Mouse (Mus musculus) midbrain, embryonic 16.5 days (tissue): Measurements from ENCODE around the gene Tcl1. TPM values are rescaled to one million over a fixed set of nuclear protein-coding genes. Genes with fewer than 3 reads are reported as not detected.
A peak's percentile ranks its signal among the peaks of the same experiment; 100 is the strongest.
"Not testable (repeated sequence)": the region's sequence is repeated elsewhere in the genome, so short reads cannot be mapped to it uniquely, and the experiment has no call there.

ENCODE experiments used
- ATAC-seq: fragments of 200-750 bp; cut with Nextera tagmentation; 2 replicates; pipeline ENCODE4 v1.8.0; 2017; ENCODE audit warnings: moderate TSS enrichment
- H3K27ac ChIP-seq: fragments of 300-500 bp; sonication (generic); 2 replicates; pipeline ENCODE4 v1.5.1; 2014; ENCODE audit warnings: mild to moderate bottlenecking, low read length, mixed read lengths
- H3K27me3 ChIP-seq: fragments of 300-500 bp; sonication (generic); 2 replicates; pipeline ENCODE4 v1.6.1; 2014; ENCODE audit warnings: low read depth, low read length, mixed read lengths; ENCODE audit not compliant: control insufficient read depth, insufficient read depth
- H3K36me3 ChIP-seq: fragments of 300-500 bp; sonication (generic); 2 replicates; pipeline ENCODE4 v1.6.1; 2014; ENCODE audit warnings: mild to moderate bottlenecking, low read length, moderate library complexity, mixed read lengths; ENCODE audit not compliant: control insufficient read depth, insufficient read depth
- H3K4me1 ChIP-seq: fragments of 300-500 bp; sonication (generic); 2 replicates; pipeline ENCODE4 v1.6.1; 2014; ENCODE audit warnings: mild to moderate bottlenecking, low read length, mixed read lengths; ENCODE audit not compliant: control insufficient read depth, insufficient read depth
- H3K4me2 ChIP-seq: fragments of 300-500 bp; sonication (generic); 2 replicates; pipeline ENCODE4 v1.6.1; 2014; ENCODE audit warnings: mild to moderate bottlenecking, low read length, mixed read lengths
- H3K4me3 ChIP-seq: fragments of 300-500 bp; sonication (generic); 2 replicates; pipeline ENCODE4 v1.5.1; 2014; ENCODE audit warnings: low read depth, mild to moderate bottlenecking, low read length, moderate library complexity, mixed read lengths
- H3K9ac ChIP-seq: fragments of 300-500 bp; sonication (generic); 2 replicates; pipeline ENCODE4 v1.6.1; 2014; ENCODE audit warnings: low read depth, low read length, mixed read lengths
- H3K9me3 ChIP-seq: fragments of 300-500 bp; sonication (generic); replicated peaks from 2 replicates; pipeline ENCODE4 v1.6.1; 2014; ENCODE audit warnings: mild to moderate bottlenecking, low read length, mixed read lengths; ENCODE audit not compliant: control insufficient read depth, poor library complexity, severe bottlenecking
- WGBS: fragments of 180-500 bp; shearing (Covaris S2); extraction: QIAGEN DNeasy Blood & Tissue Kit; methylation state at CpG from one replicate; pipeline ENCODE4 v1.1.7; 2014; 5-methylcytosine and 5-hydroxymethylcytosine counted together
- polyA plus RNA-seq: library from polyadenylated mRNA; unstranded; fragments of >200 nt; fragmentation: Nextera tagmentation; extraction: Ambion mirVana; gene quantifications from 2 replicates; pipeline ENCODE4 v1.2.1, GENCODE M21; 2015

Tcl1 gene
- polyA plus RNA-seq, 1 experiment from 2014 or later, result not detected

DNA sequence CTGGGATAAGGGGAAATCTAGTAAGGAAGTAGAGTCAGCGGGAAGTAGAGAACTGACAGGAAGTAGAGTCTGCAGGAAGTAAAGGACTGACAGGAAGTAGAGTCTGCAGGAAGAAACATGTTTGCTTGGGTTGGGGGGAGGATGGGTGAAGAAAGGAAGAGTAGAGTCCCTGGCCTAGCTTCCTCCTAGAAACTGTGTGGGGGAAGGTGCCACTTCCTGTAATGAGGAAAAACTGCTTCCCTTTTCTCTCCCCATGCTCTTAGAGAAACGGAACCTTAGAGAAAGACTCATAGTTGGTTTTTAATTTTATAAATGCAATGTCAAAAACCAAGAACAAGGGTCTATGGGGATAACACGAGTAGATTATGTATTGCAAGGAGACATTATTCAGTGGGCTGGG is 12.5 kb upstream of the Tcl1 start:
- no peak for ATAC-seq
- Histone ChIP-seq H3K9me3 (no peaks in the 10 kb centered on the region), H3K4me1 (no peaks in the 10 kb centered on the region; the same call in none of the 2 replicates), H3K27ac (no peak overlapping the region), H3K36me3 (no peaks in the 10 kb centered on the region), H3K27me3 (no peaks in the 10 kb centered on the region), H3K9ac (no peak overlapping the region), H3K4me3 (no peak overlapping the region), H3K4me2 (no peak overlapping the region)
- WGBS, result 82% methylated on average over 3 of the region's 3 CpGs

DNA sequence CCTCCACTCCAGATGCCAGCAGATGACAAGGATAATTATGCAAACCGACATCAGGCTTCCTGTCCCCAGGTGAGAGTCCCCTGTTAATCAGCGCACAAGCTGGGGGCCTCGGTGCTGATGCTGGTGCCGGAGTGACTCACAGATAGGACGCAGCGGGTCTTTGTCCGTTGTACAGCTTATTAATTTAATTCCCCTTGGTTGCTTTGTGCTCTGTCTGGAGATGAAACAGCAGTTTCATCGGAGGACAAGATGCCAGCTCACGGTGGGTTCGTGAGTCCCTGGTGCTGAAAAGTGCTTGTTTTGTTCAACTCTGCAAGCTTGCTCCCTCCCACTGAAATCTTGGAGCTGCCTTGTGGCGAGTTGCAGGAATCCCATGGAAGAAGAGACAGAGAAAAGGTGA is 11.8 kb upstream of the Tcl1 start:
- H3K4me3 ChIP-seq, result no peak overlapping the region
- peak; percentile 42; the same call in 1 of the 2 replicates for ATAC-seq
- no peaks in the 10 kb centered on the region; the same call in none of the 2 replicates for H3K4me1 ChIP-seq
- 36% methylated on average over 11 of the region's 11 CpGs for WGBS
- no peaks in the 10 kb centered on the region for H3K36me3 ChIP-seq
- no peaks in the 10 kb centered on the region for H3K27me3 ChIP-seq
- H3K27ac ChIP-seq, result peak overlapping the region; percentile 1
- H3K4me2 ChIP-seq, result peak overlapping the region; percentile 21
- peak overlapping the region; percentile 27; the same call in 1 of the 2 replicates for H3K9ac ChIP-seq
- H3K9me3 ChIP-seq, result no peaks in the 10 kb centered on the region

DNA sequence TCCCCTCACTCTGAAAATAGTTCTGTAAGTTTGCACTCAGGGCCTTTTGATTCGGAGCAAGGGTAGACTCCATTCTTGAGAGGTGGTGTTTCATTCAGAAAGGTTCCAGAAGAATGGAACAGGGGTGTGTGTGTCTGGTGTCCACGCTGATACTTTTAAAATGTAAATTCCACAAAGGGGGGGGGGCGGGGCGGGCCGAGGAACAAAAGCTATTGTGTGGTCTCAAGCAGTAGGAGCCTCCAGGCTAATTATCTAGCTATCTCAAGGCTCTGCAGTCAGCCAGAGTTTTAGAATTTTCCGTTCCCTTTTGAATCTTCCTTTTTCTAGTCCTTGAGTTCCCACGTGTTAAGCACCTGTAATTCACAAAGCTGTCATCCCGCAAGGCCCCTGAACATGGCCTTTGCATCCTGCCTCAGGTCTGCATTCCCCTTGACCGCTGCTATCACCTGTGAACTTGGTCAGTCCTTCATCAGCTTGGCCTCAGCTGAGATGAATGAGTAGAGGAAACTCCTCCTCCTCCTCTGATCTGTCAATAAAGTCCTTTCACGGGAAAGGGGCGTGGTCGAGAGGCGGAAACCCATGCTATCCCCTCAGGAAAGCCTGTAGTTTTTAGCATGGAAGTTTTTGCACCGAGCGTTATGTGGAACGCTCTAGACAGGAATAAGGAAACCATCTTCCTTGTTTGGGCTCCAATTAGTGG is 2.2 kb upstream of the Tcl1 start:
- H3K36me3 ChIP-seq, result no peaks in the 10 kb centered on the region
- ATAC-seq, result no peak
- H3K27me3 ChIP-seq, result no peaks in the 10 kb centered on the region
- no peak overlapping the region for H3K4me3 ChIP-seq
- no peaks in the 10 kb centered on the region; the same call in 1 of the 2 replicates for H3K9me3 ChIP-seq
- H3K27ac ChIP-seq, result no peak overlapping the region
- WGBS, result 40% methylated on average over 16 of the region's 16 CpGs
- no peak overlapping the region for H3K9ac ChIP-seq
- H3K4me1 ChIP-seq, result no peaks in the 10 kb centered on the region
- H3K4me2 ChIP-seq, result no peak overlapping the region

DNA sequence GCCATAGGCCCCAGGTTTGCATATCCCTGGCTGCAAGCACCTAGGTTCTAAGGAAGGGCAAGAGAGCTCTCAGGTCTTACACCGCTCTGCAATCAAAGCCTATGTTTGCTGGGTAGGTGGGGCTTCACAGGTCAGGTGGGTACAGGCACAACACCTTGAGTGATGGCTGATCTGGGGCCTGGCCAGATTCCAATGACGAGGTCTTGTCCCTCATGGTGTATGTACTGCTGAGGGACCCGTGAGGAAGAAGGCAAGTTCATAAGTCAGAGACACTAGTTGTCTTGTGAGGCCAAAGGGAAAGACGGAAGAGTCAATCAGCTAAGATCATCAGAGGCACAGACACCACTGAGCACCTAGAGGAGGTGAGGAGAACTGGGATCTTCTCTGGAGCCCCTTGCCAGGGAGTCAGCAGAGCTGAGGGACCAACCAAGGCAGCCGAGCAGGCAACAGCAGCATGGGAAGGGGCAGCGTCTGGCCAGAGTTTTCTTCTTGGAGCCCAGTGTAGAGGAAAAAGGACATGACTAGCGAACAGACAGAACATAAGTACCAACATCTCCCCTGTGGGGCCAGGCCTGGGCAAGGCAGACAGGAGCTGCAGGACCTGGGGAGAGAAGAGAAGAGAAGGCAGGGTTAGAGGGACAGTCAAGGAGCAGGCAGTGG is 5.4 kb downstream of the Tcl1 start:
- Histone ChIP-seq H3K27ac (no peak overlapping the region), H3K27me3 (no peaks in the 10 kb centered on the region), H3K36me3 (no peaks in the 10 kb centered on the region), H3K4me3 (no peak overlapping the region), H3K4me2 (no peak overlapping the region), H3K9me3 (no peaks in the 10 kb centered on the region), H3K9ac (no peak overlapping the region), H3K4me1 (no peaks in the 10 kb centered on the region)
- 92% methylated on average over 7 of the region's 7 CpGs for WGBS
- ATAC-seq, result no peak

DNA sequence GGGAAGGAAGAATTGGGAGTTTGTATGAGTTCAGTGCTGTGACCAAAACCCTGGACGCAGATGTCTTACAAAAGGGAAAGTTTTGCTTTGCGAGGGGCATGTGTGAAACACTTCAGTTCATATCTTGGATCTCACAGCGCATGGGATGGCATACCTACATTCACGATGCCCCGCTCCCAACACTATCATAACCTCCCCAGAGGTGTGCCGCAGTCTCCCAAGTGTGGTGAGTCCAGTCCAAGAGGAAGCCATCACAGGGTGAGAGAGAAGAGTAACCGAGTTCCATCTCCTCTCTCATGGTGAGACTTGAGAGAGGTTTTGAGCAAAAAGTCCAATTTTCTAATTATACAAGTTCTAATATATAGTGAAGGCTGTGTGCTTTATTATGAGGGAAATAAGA is 13.4 kb downstream of the Tcl1 start:
- no peak overlapping the region for H3K27ac ChIP-seq
- H3K4me2 ChIP-seq, result no peak overlapping the region
- no peaks in the 10 kb centered on the region for H3K27me3 ChIP-seq
- H3K9ac ChIP-seq, result no peak overlapping the region
- ATAC-seq, result no peak
- H3K4me3 ChIP-seq, result no peak overlapping the region
- no peaks in the 10 kb centered on the region for H3K36me3 ChIP-seq
- 96% methylated on average over 7 of the region's 7 CpGs for WGBS
- H3K9me3 ChIP-seq, result no peaks in the 10 kb centered on the region
- H3K4me1 ChIP-seq, result no peaks in the 10 kb centered on the region

DNA sequence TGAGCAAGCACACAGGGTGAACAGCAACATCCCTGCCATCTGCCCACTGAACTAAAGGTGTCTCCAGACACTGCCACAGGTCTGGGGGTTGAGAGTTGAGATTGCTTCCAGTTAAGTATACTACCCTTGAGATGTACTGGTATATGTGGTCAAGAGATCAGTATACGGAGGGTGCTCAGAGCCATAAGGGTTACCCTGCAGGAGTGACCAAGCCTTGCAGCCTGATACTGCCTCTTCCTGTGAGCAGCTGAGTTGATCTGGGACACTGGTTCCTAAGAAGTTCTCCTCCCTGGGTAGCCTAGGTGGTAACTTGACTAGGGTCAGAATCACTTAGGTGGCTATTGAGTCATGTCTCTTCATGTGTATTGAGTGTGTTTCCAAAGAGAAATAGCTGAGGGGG is 14.2 kb downstream of the Tcl1 start:
- H3K4me1 ChIP-seq, result no peaks in the 10 kb centered on the region
- no peaks in the 10 kb centered on the region for H3K36me3 ChIP-seq
- H3K27me3 ChIP-seq, result no peaks in the 10 kb centered on the region
- H3K4me3 ChIP-seq, result no peak overlapping the region
- H3K9me3 ChIP-seq, result no peaks in the 10 kb centered on the region
- 92% methylated on average over 1 of the region's 1 CpGs for WGBS
- ATAC-seq, result no peak
- no peak overlapping the region for H3K4me2 ChIP-seq
- H3K27ac ChIP-seq, result no peak overlapping the region
- H3K9ac ChIP-seq, result no peak overlapping the region

DNA sequence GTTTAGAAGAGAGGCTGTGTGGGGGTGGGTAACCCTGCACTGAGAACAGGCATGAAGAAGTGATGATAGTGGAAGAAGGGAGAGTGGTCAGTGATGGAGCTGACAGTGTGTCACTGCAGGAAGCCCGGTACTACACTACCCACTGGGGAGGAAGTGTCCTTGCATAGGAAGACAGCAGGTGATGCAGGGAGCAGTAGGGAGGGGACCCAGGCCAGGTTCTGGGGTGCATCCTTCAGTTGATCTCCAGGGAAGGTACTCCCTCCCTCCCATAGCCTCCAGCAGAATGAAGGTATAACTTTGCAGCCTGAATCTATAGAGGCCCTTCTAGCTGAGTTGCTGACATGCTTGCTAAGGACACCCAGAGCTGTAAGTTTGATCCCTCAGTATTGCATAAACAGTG is 15.5 kb downstream of the Tcl1 start:
- no peak overlapping the region for H3K9ac ChIP-seq
- no peaks in the 10 kb centered on the region for H3K27me3 ChIP-seq
- H3K4me2 ChIP-seq, result no peak overlapping the region
- H3K9me3 ChIP-seq, result no peaks in the 10 kb centered on the region
- H3K4me3 ChIP-seq, result no peak overlapping the region
- H3K27ac ChIP-seq, result no peak overlapping the region
- no peaks in the 10 kb centered on the region for H3K36me3 ChIP-seq
- no peaks in the 10 kb centered on the region for H3K4me1 ChIP-seq
- 83% methylated on average over 1 of the region's 1 CpGs for WGBS
- no peak for ATAC-seq

DNA sequence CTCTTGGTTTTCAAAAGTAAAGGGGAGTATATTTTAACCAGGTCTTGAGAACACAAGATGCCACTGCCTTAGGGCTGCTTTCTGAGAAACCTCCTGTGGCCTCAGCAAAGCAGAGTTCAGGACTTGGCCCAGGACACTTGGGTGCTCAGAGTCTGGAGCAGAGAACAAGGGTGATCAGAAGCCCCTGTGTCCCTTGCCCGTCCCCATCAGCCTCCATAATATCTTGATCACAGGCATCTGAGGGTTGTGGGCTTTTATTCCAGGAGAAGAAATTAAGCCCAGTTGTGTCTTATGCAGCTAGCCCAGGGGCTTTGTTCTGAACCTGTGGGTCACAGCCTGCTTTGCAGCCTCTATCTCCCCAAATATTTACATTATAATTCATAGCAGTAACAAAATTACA is 20.9 kb downstream of the Tcl1 start, which contains the start of gene Tcl1b4:
Gene Tcl1b4, plus strand, starts transcription at position 301 of the 400 bp plus-strand sequence.
- H3K36me3 ChIP-seq, ATAC-seq, H3K9me3 ChIP-seq, H3K27ac ChIP-seq, H3K9ac ChIP-seq, H3K4me3 ChIP-seq, H3K4me1 ChIP-seq, H3K4me2 ChIP-seq, H3K27me3 ChIP-seq: not testable (repeated sequence)
- WGBS, result 92% methylated on average over 1 of the region's 1 CpGs

DNA sequence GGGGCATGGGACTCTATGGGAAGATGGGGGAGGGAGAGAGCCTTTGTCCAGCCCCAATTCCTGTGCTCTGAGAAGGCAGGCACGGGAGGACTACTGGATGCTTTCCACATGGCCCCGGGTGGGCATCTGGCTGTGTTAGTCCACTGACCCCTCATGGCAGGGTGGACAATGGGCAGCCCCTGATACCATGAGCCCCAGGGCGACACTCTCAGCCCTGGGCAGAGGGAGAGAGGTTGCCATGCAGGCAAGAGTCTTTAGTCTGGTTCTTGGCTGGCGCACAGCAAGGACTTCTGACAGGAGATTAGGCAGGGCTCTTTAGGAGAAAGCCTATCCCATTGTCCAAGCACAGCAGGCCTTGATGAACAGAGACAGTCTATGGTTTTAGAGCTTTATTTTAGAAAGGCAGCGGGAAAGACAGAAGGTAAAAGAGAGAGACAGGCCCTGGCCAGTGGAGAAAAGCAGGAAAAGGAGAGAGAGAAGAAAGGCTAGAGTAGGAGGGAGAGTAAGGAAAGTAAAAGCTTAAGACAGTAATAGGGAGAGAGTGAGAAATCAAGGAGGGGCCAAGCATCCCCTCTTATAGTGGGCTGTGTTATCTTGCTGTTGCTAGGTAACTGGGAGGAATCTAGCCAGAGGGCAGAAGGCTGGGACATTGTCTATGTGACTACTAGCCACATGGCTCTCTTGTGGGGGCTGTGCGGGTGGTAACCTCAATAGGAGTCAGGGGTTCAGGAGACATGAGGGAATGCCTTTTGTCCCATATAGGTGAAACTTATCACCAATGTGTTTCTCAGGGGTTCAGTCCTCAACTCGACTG is 22.7 kb downstream of the Tcl1 start:
- WGBS, result 17% methylated on average over 7 of the region's 7 CpGs
- H3K9ac ChIP-seq, H3K4me3 ChIP-seq, H3K4me1 ChIP-seq, H3K9me3 ChIP-seq, H3K36me3 ChIP-seq, H3K4me2 ChIP-seq, H3K27me3 ChIP-seq, H3K27ac ChIP-seq: not testable (repeated sequence)
- 0 out of 2 replicates have a peak, but pooled peaks have one; percentile 36 for ATAC-seq
